Mouse (Mus musculus) natural killer cell, adult 2 months (primary cell): Measurements from ENCODE around the gene Micu1.

Experiments
- DNase-seq, 2 experiments: peaks; one replicate each; pipeline ENCODE4 v3.0.0; 2022; ENCODE audit warnings: low spot score in 2 of 2

Micu1 gene

DNA sequence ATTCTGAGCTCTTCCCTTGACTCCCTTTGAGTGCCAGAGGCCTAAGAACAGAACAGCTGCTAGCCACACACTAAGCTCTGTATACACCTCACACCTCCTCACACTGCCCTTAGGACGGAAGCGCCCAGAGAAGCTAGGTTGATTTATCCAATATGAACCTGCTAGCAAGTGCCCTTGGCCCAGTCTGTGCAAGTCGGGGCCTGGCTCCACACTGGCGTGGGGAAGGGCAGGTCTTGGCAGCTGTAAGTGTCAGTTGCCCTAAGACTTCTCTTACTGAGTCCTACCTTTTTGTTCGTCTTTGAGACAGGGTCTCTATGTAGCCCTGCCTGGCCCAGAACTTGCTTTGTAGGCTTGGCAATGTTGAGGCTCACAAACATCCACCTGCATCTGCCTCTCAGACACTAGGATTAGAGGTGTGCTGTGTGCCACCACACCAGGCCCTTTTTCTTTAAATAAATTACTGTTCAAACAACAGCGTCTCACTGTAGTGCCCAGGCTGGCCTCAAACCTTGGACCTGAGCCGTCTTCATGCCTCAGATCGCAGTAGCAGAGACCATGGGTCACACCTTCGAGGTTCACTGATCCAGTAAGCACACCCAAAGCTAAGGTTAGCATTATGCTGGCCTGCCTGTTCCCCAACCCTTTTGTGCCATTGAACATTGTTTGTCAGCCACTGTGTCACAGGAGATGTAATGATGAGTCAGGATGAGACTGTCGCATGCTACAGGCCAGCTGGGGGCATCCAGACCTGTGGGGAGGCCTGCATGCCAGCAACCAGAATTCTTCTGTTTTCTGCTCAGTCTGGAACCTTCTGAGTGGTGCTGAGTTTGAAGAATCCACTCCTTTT, 182.3 kb downstream of the Micu1 start:
- no peak for DNase-seq

DNA sequence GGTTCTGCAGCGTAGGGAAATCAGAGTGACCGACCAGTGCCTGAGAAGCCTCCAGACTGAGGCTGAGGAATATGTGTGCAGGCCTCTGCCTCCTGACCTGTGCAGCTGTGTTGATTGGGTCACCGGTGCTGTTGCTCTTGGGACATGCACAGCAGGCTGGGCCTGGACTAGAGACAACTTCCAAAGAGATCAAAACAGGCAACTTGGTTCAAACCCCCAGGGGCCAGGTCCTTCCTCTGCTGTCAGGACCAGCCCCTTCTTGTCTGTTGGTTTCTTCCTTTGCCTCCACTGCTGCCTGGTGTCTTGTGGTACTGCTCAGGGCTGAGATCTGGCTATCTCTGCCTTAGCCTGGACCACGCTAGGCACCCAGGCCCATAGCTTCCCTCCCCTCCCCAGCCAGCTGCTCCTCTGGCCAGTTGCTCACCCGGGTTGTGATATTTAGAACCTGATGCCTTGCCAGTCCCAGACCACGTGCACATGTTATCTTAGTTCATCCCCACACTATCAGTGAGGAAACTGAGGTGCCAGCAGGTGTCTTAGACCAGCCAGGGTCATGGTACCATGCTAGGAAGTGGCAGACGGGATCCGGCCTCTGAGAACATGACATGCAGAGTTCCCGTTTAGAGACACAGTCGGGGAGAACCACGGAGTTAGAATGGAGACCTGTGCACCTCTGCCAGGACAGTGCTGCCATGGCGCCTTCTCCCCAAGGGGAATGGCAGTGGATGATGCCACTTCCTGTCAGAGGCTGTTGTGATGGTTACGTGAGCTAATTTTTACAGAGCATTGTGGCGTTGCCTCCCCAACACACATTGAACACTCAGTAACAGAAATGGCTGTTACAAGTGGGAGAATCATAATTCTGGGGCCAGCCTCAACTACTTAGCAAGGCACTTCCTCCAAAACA, 183.2 kb downstream of the Micu1 start:
- no peak for DNase-seq

DNA sequence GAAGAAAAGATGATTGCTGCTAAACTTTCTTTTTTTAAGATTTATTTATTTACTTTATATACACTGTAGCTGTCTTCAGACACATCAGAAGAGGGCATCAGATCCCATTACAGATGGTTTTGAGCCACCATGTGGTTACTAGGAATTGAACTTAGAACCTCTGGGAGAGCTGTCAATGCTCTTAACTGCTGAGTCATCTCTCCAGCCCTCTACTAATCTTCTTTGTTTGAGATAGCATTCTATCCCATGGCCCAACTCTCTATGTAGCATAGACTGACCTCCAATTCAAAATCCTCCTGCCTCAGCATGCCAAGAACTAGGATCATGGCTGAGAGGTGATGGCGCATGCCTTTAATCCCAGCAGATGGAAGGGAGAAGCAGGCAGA, 183.8 kb downstream of the Micu1 start:
- DNase-seq, result no peak

DNA sequence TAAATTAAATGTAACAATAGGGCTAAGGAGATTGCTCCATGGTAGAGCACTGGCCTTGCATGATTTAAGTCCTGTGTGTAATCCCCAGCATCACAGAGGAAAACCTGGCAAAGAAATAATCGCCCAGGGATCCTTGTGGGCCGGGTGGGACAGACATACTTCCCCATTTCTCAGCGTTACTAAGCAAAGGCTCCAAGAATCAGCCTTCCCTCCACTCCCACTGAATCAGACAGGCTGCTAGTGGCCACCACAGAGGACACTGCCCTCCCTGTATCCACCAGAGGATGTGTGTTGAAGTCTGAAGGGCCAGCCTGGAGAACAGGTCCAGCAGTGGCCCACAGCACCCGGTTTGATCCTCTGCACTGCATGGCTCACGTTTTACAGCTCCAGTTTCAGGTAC, 185.2 kb downstream of the Micu1 start:
- no peak for DNase-seq

DNA sequence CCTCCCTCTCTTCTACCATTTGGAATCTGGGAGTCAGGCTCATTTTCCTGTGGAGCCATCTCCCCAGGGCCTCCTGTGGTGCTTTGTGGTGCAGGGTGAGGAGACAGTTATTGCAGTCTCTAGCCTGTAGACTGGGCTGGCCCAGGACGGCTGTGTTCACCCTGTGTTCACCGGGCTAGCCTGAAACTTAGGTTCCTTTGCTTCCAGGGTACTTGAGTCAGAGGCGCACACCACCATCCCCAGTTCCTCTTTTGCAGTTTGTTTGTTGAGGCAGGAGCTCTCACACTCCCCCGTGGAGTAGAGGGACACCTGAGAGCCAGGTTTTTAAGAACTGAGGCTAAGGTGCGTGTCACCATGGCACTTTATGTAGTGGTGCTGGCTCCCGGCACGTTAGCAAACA, 187.1 kb downstream of the Micu1 start:
- no peak for DNase-seq

DNA sequence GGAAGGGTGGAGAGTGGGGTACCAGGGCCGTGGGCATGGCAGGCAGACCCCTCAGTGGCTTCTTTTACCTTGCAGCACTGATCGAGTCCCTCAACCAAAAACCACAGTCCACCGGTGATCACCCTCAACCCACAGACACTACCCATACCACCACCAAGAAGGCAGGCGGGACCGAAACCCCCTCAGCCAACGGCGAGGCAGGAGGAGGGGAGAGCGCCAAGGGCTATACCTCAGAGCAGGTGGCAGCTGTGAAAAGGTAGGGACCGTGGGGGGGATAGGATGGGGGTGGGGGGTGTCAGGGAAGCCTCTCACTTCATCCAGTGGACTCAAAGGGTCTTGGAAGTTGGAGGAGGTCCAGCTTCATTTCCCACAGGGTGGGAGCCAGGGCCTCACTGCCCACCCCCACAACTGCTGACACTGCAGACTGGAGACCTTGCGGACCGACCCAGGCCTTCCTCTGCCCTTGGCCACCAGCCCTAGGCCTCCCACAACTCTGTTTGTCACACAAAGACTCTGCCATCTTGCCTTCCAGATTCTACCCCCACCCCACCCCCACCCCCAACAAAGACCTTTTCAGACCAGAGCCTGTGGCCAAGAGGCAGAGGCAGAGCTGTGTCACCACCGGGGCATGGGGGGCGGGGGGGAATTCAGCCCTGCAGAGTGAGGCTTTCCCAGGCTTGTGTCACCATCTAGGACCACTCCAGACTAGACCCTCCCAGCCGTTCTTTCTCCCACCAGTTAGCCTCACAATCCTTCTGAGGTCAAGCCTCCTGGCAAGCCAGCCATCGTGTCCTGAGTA, 187.9 kb downstream of the Micu1 start:
- no peak for DNase-seq

DNA sequence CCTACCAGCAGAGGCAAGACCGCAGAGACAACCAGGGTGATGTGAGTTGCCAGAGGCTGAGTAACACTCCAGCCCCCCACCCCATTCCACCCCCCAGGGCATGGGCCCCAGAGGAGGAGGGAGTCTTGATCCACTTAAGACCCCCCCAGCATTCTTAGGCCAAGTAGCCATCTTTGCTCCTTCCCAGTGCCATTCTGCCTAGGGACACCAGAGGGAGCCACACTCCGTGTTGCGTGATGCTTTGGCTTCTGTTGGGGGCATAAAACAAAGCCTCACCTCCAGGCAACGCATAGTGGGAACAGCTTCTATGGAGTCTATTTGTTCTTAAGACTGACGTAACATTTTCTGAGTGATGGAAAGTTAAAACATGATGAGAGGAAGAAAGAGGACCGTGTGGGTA, 190.7 kb downstream of the Micu1 start:
- peak; percentile 55 to 73 for DNase-seq

DNA sequence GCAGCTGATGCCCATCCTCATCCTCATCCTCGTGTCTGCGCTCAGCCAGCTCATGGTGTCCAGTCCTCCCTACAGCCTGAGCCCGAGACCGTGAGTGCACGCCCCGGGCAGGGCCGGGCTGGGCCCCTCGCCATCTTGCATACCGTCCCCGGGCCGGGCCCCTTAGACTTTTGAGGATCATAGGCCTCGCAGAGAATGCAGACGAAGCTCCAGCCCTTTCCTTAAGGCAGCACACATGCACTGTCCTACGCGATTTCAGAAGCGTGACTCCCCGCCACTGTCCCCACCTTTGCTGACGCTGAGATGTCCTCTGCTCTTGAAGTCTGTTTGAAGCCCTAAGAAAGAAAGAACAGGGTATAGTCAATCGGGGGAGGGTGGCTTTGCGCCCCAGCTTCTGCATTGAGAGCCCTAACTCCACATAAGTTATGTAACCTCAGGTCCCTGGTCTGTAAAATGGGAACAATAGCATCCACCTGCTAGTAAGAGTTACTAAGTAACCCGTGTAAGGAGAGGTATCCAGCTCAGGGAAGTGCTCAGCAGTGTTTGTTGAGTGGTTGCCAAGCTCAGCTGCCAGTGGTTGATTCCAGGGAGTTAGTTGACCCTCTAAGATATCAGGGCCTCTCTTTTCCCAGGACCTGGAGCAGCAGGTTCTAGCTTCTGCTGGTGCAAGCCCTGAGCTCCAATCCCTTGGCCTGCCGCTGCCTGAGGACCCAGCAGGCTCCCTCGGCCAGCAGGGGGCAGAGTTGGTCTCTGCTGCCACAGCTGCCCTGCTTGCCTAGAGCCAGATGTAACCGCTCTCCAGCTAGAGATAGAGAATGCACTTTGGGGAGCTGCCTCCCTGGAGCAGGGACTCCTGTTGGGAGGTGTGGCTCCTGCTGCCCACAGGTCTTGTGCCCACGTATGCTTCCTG, 192.2 kb downstream of the Micu1 start:
- DNase-seq, result peak; percentile 72 to 84

DNA sequence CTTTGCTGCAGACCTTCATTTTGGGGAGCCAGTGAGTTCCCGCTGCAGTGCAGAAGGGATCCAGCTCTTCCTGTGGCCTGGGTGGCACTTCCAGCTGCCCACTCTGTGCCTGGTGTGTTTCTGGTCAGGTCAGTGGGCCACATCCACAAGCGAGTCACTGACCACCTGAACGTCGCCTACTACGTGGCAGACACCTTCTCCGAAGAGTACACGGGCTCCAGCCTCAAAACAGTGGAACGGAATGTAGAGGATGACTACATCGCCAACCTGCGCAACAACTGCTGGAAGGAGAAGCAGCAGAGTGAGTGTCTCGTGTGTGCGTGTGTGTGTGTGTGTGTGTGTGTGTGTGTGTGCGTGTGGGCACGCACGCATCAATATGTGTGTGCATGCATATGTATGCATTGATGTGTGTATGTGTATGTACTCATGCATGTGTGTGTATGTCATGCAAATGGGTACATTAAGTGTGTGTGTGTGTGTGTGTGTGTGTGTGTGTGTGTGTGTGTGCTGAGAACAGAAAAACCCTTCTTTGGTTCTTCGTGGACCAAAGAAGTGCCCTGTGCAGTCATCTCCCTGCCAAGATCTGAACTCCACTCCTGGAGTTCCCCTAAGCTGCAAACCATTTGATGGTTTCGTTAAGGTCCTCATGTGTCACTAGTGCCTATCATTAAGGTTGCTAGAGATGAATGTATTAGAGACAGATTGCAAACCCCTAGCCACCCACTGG, 193.3 kb downstream of the Micu1 start:
- DNase-seq, result no peak

DNA sequence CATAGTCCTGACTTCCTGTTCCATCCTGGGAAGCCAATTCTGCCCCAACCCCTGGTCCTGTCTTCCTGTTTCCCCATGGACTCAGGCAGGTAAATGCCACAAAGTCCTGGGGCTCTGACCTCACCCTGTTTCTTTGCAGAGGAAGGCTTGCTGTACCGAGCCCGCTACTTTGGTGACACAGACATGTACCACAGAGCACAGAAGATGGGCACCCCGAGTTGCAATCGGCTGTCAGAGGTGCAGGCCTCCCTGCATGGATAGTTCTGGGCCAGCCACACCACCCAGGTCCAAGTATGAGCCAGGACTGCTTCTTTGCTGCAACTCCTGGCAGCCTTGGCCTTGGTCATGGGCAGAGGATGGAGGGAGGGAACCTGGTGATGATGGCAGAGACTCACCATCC, 193.9 kb downstream of the Micu1 start:
- DNase-seq, result no peak

DNA sequence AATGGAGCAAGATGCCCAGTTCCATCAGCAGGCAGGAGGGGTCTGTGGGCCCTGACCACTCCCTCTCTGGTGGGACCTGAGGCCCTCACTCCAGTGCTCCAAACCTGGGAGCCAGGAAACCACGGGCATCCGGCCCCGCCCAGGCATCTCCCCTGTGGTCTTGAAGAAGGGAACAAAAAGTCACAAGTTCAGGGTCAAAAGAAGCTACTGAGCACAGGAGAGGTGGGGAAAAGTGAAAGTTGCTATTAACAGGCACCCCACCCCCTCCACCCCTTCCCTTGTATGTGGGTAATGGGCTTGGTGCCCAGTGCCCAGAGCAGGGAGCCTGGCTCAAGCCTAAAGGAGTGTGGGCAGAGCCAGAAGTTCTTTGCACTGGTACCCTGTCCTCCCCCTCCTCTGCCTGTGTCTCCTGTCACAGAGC, 194.6 kb downstream of the Micu1 start:
- DNase-seq, result peak; percentile 78 to 81

DNA sequence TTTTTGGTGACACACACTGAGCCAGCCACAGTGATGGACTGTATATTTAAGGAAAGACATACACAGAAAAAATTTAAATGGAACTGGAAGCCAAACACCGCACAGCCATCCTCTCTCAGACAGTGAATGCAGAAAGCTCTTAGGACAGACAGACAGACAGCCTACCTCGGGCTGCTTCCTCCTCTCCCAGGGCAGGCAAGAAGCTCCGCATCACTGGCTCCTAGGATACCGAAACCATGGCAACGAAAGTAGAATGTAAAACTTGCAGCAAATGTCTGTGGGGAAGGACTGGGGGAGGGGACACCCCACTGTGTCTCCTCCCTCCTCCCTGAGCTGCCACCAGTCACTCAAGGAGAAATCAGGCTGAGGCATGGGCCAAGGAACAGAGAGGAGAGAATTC, 195.2 kb downstream of the Micu1 start:
- DNase-seq, result peak in 1 of 2 experiments; percentile 62

DNA sequence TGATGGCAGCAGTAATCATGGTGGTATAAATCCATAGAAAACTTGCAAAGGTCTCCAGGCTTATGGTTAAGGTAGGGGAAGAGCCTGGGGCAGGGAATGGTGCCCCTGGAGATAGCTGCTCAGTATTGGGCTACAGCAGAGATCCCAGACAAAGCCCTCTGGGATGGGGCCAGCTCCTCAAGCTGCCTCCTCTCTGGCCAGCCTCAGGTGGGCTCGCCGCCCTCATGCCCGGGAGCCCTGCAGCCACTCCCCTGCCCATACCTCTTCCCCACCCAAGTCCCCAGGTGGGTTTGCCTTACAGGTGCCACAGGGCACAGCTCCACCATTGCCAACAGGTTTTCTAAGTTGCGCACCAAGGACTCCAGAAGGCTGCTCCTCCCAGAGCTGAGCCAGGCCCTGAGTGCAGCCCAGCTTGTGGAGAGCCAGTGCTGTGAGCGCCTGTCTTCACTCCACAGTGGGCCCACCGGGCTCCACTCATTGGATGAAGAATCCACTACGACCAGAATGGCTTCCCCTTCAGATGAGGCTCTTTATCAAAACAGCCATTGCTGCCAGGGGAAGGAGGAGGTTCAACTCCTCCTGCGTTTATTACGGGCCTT, 196.0 kb downstream of the Micu1 start:
- DNase-seq, result no peak

DNA sequence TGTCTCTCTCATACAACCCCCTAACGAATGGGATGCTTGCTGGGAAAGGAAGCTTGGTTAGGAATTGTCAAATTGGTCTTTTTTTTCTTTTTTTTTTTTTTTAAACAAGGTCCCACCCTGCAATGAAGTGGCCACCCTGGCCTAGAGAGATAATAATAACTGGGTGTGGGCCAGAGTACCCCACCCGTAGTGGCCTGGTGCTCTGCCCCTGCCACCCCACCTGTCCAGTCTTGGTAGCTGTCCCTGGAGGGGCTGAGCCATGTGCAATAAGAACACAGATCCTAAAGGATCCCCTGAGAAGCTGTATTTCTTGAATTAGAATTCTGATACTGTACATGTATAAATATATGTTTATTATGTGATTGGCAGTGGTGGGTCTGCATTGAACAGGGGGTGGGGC, 196.7 kb downstream of the Micu1 start:
- DNase-seq, result no peak

DNA sequence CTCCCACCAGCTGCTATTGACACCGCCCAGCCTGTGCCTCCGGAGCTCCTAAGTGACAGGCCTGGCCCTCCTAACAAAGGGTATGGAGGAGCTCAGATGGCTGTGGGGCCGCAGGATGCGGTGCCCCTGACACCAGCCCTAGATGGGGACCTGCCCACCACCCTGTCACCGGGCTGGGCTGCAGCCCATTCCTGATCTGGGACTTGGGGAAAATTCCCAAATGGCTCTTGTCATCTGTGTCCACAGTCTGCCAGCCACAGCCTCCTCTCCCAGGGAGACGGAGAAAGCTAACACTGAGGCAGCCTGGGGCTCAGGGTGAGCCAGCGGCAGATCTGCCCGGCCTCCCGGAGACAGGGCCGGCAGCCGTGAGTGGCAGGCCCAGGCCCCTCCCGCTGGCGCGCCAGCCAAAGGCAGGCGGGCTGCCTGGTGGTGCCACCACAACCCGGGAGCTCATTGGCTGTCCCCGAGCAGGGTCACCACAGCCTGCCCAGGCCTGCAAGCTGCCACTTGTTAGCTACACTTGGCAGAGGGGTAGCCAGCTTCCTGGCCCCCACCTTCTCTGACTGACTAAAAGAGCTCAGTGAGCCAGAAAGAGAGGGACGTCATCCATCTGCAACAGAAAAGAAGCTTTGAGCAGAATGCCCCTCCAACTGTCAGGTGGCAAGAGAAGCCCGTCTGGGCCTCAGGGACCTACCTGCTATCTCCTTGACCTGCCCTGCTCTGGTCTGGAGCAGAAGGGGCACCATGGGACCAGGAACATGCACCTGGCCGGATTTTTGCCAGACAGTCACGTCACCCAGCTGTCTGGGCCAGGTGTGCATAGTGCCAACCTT, 197.3 kb downstream of the Micu1 start:
- peak; percentile 93 to 96 for DNase-seq

DNA sequence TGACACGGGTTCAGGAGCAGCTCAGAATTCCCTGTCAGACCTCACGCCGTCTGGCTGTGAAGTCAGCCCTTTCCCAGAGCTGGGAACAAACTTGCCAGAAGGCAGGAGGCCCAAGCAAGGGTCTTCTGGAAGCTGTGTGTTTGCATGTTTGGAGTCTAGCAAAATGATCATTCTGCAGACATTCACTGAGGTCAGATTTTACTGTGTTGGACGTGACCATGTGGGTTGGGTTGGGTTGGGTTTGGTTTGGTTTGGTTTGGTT, 197.8 kb downstream of the Micu1 start:
- no peak for DNase-seq

DNA sequence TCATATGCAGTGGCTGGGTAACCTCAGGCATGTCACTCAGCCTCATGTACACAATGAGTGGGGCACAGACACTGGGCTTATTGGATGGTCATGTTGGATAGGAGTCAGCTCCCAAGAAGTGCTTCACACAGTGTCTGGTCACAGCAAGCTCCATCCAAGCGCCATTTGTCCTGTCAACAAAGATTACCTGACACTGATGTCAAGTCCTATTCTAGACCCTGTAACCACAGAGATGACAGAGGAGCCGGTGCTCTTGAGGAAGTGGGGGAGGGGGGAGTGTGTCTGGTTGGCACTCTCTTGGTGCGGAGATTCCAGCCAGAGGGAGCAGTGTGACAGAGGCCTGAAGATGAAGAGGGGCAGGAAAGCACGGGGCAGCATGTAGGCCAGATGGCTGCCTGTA, 198.7 kb downstream of the Micu1 start:
- peak; percentile 73 to 74 for DNase-seq

DNA sequence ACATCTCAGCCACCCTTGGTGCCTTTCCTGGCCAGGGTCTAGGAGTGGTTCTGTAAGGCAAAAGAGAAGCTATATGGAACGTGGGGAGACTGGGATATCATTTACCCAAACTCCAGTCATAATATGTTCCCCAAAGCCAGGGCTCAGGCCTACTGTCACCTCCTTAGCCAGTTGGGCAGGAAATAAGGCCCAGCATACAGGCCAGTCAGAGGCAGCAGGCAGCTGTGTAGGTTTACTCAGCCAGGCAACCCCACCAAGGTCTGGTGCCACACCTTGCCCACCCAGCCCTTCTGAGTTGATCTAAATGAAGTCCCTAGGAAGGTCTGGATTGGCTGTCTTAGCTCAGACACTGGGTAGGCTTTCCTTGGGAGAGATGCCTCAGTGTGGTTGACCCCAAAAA, 199.2 kb downstream of the Micu1 start:
- no peak for DNase-seq

DNA sequence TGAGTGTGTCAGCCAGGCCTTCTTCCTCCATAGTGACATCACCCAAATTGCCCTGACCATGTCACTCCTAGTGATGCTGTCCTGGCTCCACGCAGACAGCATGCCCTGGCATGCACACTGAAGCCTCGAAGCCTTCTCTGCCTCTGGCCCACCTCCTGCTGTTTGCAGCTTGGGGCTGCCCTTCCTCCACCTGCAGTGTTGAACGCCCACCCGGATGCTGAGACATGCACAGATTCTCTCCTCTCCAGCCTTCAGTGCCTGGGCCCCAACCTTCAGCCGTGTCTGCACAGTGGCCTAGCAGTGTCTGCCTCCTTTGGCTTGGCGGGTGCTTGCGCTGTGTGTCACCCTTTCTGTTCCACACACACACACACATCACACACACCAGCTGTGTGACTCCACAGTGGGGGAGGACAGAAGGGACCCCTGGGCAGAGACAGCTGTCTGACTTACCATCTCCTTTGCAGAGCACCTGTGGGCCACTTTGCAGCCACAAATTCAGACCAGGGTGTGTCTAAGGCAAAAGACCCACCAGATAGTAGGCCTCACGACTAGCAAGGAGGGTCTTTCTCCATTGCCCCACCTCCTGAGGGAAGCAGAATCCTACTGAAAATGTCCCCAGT, 199.8 kb downstream of the Micu1 start:
- DNase-seq, result no peak
